Mouse (Mus musculus) gastrocnemius, adult 2 months (tissue): ENCODE measurements at regions not wholly inside any gene's neighbourhood (a gene's known extent, or its start where the extent isn't known, plus 50 kb on each side); places are given as distances from the start of the nearest gene placed in this dataset.
A peak's percentile ranks its signal among the peaks of the same experiment; 100 is the strongest.

Experiments
- DNase-seq: peaks from one replicate; pipeline ENCODE4 v3.0.0; 2022
- H3K27ac ChIP-seq: fragments of 200-600 bp; 2 replicates; pipeline ENCODE4 v1.8.1; 2022; ENCODE audit warnings: mild to moderate bottlenecking
- H3K4me3 ChIP-seq: fragments of 200-600 bp; 2 replicates; pipeline ENCODE4 v1.8.1; 2022; ENCODE audit warnings: mild to moderate bottlenecking, moderate library complexity
- CTCF ChIP-seq: fragments of 200-600 bp; IDR thresholded peaks from 2 replicates; pipeline ENCODE4 v1.8.1; 2022; ENCODE audit warnings: antibody characterized with exemption, mild to moderate bottlenecking, moderate library complexity
- intact Hi-C: fragments of 180-260 bp; cut with DNase I; formaldehyde crosslinking; loops from one replicate; pipeline ENCODE4 v1.15.1; 2025

- no peak for TF ChIP-seq CTCF
- DNase-seq = no peak
- intact Hi-C loops = no loop called here
- H3K4me3 ChIP-seq = no peak overlapping the region
- H3K27ac ChIP-seq = no peak overlapping the region
These were observed 95.3 kb upstream of the Adgrf1 start for GRCm38 (mm10) chr17:43174860-43175259.

- no peak overlapping the region for H3K4me3 ChIP-seq
These were observed 92.9 kb upstream of the Adgrf1 start for GRCm38 (mm10) chr17:43177244-43177643.

GRCm38 (mm10) chr17:43190016-43190415 lies 80.1 kb upstream of the Adgrf1 start:
- no peak overlapping the region for H3K4me3 ChIP-seq
- H3K27ac ChIP-seq = no peak overlapping the region
- intact Hi-C loops = no loop called here
- no peak for TF ChIP-seq CTCF
- no peak for DNase-seq

More at GRCm38 (mm10) chr17:43177244-43177643, 92.9 kb upstream of the Adgrf1 start:
- DNase-seq = no peak
- no peak overlapping the region for H3K27ac ChIP-seq
- no peak for TF ChIP-seq CTCF
- intact Hi-C loops = no loop called here

GRCm38 (mm10) chr17:43190853-43191485 lies 79.2 kb upstream of the Adgrf1 start:
- no peak for DNase-seq
- no peak for TF ChIP-seq CTCF
- Histone ChIP-seq H3K27ac (no peak overlapping the region), H3K4me3 (no peak overlapping the region)
- intact Hi-C loops = no loop called here

GRCm38 (mm10) chr17:43197232-43197631 lies 72.9 kb upstream of the Adgrf1 start:
- intact Hi-C loops = no loop called here
- H3K4me3 ChIP-seq = no peak overlapping the region
- no peak for TF ChIP-seq CTCF

GRCm38 (mm10) chr17:43200832-43201231 lies 69.3 kb upstream of the Adgrf1 start:
- DNase-seq = no peak
- Histone ChIP-seq H3K4me3 (no peak overlapping the region), H3K27ac (no peak overlapping the region)
- intact Hi-C loops = no loop called here
- TF ChIP-seq CTCF = no peak

More at GRCm38 (mm10) chr17:43197232-43197631, 72.9 kb upstream of the Adgrf1 start:
- no peak for DNase-seq
- H3K27ac ChIP-seq = no peak overlapping the region

- Histone ChIP-seq H3K27ac (no peak overlapping the region), H3K4me3 (no peak overlapping the region)
- intact Hi-C loops = no loop called here
- no peak for TF ChIP-seq CTCF
- no peak for DNase-seq
These were observed 63.2 kb upstream of the Adgrf1 start for GRCm38 (mm10) chr17:43206701-43207470.

GRCm38 (mm10) chr17:43209727-43210126 lies 60.4 kb upstream of the Adgrf1 start:
- Histone ChIP-seq H3K27ac (no peak overlapping the region), H3K4me3 (no peak overlapping the region)
- DNase-seq = no peak
- no peak for TF ChIP-seq CTCF
- intact Hi-C loops = no loop called here

GRCm38 (mm10) chr17:43214038-43214437 lies 56.1 kb upstream of the Adgrf1 start:
- Histone ChIP-seq H3K27ac (no peak overlapping the region), H3K4me3 (no peak overlapping the region)
- no peak for TF ChIP-seq CTCF
- DNase-seq = no peak
- intact Hi-C loops = no loop called here

GRCm38 (mm10) chr17:43219636-43220035 lies 50.5 kb upstream of the Adgrf1 start:
- intact Hi-C loops = no loop called here
- peak overlapping the region; percentile 49; the same call in 1 of the 2 replicates for H3K27ac ChIP-seq
- no peak overlapping the region for H3K4me3 ChIP-seq
- TF ChIP-seq CTCF = no peak
- DNase-seq = no peak
